Mouse (Mus musculus) embryo, embryonic 11 days (tissue): ENCODE data around the gene Cdh18.
"Not testable (repeated sequence)": the region's sequence is repeated elsewhere in the genome, so short reads cannot be mapped to it uniquely, and the experiment has no call there.

Experiments used
- DNase-seq: peaks from one replicate; pipeline ENCODE4 v3.0.0-alpha.2; 2015

Gene Cdh18

DNA sequence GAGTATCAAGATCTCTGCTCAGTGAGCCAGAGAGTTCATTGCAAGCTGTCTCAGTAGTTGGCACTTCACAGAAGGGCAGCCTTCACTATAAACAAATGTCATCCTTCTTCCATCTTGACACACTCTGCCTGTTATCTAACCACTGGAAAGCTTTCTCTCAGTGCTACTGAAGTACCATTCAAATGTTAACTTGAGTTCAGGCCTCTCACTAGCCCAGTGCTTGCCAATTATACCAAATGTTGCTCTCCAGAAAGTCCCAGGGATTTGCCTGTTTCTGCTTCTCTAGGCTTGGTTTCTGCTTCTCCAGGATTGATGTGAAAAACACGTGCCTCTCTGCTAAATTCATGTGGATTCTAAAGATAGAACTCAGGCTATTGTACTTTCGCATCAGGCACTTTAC is 681.8 kb downstream of the Cdh18 start:
- no peak for DNase-seq

GRCm38 (mm10) chr15:23257751-23258440 is 709.1 kb downstream of the Cdh18 start:
- DNase-seq, result peak; percentile 1

GRCm38 (mm10) chr15:23278421-23278820 is 729.6 kb downstream of the Cdh18 start:
- DNase-seq, result no peak

- no peak for DNase-seq
These were observed 756.2 kb downstream of the Cdh18 start for GRCm38 (mm10) chr15:23305018-23305417.

DNA sequence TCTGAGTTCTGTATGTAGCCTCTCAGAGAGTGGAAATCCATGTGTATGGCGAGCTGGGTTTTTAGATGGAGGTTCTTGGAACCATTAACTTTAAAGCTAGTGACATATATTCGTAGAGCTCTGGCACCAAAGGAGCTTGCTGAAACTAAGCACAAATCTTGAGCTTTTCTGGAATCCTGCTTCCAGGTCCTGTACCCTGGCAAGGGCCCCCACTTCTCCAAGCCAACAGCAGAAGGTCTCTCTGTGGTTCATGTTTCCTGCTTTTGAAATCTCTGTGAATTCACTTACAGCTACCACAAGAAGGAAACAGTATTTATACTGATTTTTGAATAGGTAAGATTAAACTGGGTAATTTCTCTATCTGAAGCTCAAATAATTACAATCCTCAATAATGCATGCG is 767.9 kb downstream of the Cdh18 start:
- no peak for DNase-seq

DNA sequence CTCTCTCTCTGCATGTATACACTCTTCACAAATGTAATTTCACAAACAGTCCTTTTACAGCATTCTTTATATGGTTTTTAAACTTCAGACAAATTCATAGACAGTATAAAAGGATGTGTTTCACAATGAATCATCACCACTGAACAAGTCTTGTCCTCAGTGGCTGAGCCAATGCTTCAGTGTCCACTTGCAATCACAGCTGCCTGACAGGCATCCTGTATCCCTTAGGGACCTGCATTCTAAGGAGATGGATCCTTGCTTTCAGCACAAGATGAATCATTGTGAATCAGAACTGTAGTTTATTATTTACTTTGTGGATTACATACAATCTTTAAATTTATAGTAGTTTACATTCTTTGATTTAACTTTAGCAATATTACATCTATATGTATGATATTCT is 768.6 kb downstream of the Cdh18 start:
- no peak for DNase-seq

- DNase-seq, result not testable (repeated sequence)
These were observed 791.5 kb downstream of the Cdh18 start for GRCm38 (mm10) chr15:23340338-23340737.

DNA sequence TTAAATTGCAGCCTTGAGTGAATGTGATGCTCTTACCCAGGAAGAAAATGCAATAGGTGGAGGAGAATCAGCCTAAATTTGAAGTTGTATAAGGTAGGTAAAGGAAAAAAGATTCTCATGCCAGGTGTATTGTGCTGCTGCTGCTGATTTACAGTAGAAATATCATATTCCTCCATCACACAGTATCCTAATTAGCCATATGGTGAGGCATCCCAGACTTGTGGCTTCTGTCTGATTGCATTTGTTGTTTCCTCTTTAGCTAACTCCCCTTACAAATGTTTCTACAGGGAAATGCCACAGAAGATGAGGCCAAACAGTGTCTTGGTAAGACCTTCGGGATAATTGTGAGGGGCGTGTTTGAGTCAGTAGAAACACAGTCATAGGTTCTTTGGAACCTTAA is 802.3 kb downstream of the Cdh18 start:
- DNase-seq, result no peak

DNA sequence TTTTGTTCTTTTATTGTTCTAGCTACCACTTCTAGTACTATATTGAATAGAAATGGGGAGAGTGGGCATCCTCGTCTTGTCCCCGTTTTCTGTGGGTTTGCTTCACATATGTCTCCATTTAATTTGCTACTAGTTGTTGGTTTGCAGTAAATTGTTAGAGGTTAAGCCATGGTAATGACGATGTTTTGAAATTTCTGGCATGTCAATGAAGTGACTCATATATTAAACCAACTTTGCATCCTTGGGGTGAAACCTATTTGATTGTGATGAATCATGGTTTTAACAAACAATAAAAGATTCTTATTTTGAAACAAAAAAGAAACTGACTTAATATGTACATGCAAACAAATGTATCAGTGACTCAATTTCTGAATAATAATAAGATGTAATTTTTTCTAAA is 817.5 kb downstream of the Cdh18 start:
- DNase-seq, result no peak

DNA sequence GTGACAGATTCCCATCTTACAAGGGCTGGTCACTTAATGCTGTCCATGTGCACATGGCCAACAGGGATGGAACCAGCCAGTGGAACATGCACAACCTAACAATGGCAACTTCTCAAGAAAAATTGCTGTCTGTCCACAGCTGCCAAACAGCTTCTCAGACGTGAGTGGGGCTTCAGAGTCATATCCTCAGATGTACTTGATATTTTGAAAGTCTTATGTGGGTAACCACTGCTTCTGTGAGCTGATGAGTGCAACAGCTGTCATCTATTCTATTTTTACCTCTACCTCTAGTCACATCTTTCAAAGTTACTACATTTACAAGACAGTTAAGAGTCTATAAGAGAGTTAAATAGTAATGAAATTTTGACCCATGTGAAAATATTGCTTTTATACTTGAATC is 818.9 kb downstream of the Cdh18 start:
- no peak for DNase-seq

GRCm38 (mm10) chr15:23378016-23378750 is 829.4 kb downstream of the Cdh18 start:
- DNase-seq, result no peak

DNA sequence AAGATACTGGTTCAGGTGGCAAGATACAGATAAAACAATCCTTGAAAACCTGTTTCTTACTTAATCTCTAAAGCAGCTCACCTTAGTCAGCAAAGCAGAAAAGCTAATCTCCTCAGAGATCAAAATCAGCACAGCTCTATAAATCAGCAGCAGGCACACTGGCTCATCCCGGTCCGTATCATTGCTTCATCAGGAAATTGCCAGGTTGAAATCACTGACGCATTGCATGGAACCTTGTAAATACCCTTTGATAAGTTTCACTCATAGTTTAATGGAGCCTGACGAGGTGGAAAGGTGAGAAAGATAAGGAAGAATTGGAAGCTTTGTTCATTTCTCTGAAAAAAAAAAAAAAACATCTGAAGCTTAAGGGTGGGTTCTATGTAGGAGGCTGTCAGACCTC is 837.0 kb downstream of the Cdh18 start:
- no peak for DNase-seq

DNA sequence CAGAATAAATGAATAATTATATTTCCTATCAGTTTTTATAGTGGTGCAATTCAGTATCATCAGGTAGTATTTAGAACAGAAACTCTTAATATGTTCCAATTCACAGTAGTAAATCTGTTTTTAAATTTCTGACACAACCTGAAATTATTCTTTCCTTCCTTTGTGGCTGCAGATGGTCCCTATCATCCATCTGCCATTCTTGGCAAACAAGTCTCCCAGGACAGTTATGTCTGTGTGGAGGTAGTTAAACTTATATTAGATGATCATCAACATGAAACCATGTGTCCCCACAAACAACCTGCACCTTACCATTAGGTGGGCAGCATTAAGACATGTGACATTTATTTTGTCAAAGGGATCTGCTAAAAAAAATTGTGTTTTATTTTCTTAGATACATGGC is 847.8 kb downstream of the Cdh18 start:
- no peak for DNase-seq

DNA sequence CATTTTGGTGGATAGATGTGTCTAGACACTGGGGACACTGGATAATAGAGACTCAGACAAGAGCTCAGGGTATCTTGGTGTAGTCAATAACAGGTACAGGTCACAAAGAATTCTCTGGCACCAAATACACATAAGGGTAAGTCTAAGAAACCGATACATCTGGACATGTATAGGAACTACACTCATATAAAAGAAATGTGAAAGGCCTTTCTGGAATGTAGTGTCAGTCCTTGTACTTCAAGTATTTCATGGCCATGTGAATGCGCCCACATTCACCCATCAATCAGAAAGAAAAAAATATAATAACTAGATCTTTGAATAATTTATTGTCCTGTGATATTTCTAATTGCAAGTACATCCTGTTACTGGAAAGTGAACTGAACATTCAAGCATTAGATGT is 855.0 kb downstream of the Cdh18 start:
- DNase-seq, result no peak

GRCm38 (mm10) chr15:23408256-23408655 is 859.4 kb downstream of the Cdh18 start:
- DNase-seq, result no peak

DNA sequence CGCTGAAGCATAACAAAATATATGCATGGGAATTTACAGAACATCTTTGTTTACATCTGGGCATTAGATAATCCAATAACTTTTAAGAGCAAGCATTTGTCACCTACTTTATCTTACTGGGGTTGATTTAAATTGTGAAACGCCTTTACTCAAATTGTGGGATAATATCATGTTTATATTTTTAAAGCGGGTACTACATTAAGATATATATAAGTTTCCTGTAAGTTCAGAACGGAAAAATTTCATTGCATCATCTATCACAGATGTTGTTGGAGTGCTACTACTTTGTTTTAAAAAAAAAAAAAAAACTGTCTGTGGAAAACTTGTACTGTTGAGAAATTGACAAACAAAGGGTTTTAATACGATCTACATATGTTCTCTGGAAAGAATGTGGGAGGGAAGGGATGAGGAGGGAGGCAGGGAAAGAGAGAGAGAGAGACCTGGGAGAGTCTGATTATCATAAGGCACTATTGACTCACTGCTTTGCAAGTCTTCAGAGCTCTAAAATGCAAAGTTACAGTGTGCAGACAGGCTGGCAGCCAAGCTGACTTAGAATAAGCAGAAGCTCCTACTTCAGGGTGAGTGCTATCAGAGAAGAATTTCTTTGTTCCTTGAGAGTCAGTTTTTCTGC is 867.7 kb downstream of the Cdh18 start:
- DNase-seq, result no peak

DNA sequence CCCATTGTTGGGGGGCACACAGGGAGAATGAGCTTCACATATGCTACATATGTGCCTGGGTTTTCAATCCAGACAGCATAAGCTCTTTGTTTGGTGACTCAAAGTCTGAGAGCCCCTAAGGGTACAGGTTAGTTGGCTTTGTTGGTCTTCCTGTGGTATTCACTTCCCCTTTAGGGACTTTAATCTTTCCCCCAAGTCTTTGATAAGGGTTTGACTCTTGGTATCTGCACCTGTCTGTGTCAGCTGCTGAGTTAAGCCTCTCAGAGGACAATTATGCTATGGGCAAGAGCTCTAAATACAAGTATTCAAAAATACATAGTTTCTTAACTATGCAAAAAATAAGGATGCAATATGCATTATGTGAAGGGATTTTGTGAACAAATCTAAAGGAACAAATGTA is 869.3 kb downstream of the Cdh18 start:
- no peak for DNase-seq

- DNase-seq, result no peak
These were observed 871.2 kb downstream of the Cdh18 start for GRCm38 (mm10) chr15:23420010-23420409.

- DNase-seq, result no peak
These were observed 881.2 kb downstream of the Cdh18 start for GRCm38 (mm10) chr15:23430021-23430420.

DNA sequence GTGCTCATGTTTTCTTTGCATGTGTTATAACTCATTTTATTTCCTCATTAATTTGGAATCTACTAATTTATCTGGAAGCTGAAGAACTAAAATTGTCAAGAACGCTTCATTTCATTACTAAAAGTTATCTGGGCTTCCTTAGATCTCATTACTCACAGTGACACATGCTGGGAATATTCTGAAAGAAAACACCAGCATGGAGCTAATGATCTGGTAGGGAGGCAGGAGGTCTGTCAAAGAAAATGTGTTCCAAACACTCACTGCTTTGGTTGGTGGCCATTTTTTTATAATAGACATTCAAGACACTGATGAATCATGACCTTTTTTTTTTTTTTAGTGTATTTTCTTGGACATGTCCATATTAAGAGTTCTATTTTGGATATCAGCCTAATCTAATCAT is 899.7 kb downstream of the Cdh18 start:
- DNase-seq, result no peak

DNA sequence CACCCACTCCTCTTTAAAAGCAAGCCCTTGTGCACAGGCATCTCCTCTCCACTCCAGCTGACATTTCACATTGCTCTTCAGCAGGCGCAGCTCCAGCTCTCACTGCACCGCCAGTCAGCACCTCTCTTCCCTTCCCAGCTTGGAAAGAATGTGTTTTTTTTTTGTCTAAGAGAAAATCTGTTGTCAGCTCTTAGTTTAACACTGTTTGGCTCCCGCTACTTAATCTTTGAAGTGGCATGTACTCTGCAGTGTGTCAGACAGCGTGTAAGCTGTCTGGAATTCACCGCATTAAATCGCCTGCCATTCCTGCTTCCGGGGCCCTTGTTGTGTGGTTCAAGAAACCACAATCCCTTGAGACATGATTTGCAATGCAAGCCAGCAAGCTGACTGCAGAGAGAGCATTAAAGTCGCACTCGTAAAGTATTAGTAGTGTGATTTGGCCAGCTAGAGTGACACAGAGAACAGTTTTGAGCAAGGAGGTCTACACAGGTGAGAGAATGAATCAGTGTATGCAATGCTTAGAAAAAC is 903.3 kb downstream of the Cdh18 start:
- DNase-seq, result peak; percentile 24

- no peak for DNase-seq
These were observed 904.5 kb downstream of the Cdh18 start for GRCm38 (mm10) chr15:23453331-23453730.

DNA sequence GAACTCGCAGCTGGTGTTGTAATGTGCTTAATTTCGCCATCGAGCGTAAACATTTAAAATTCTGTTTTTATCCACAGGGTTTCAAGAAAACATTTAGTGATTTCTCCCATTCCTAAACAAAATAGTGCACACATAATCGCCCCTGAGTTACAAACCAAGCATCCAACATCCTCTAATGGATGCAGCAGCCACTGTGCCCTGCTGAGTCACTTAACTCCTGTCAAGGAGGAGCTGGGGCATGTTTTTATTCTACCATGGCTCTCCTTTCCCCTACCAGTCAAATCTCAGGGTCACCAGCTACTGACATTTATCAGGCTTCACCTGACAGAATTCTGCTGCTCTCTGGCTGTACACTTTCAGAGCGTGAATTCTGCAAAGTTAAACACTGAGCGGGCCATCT is 906.5 kb downstream of the Cdh18 start:
- DNase-seq, result no peak

- DNase-seq, result no peak
These were observed 908.6 kb downstream of the Cdh18 start for GRCm38 (mm10) chr15:23457401-23457800.
